Mouse (Mus musculus): ENCODE measurements at regions not wholly inside any gene's neighbourhood (a gene's known extent, or its start where the extent isn't known, plus 50 kb on each side); places are given as distances from the start of the nearest gene placed in this dataset.

DNA sequence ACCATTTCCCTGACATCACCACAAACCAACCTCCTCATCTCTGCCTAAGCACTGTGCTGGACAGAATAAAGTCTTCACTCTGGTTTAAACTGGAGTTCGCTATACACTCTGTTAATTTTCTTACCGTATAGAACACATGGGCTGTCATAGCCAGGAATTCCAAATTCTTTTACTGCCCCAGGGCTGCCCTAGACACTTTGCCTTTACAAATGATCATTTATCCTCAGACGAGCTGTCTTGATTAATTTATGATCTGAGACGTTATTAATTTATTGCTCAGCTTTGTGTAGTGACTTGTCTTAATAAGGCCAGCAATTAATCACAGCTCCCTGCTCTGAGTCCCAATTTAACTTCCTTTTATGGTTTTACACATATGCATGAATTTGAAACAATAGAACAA lies 125.2 kb upstream of the Lnx1 start:
- TF ChIP-seq CTCF (IDR thresholded peaks at IDR 0.05; ENCODE audit: control insufficient read depth, insufficient read depth, insufficient replicate concordance, low read depth, low read length) (no peak), POLR2A (IDR thresholded peaks at IDR 0.05; ENCODE audit: control insufficient read depth, low read depth, low read length) (no peak)

Data from testis, adult 2 months (tissue).